Mouse (Mus musculus) heart, postnatal 36 days (tissue): Measurements from ENCODE around the gene Cttnbp2. TPM values are rescaled to one million over a fixed set of nuclear protein-coding genes. Genes with fewer than 3 reads are reported as not detected.
"Not testable (repeated sequence)": the region's sequence is repeated elsewhere in the genome, so short reads cannot be mapped to it uniquely, and the experiment has no call there.

Experiments
- DNase-seq, 2 experiments: peaks; one replicate each; pipeline ENCODE4 v3.0.0; 2021 to 2022
- intact Hi-C: fragments of 180-260 bp; cut with DNase I; formaldehyde crosslinking; loops from one replicate; pipeline ENCODE4 v1.15.1; 2025
- total RNA-seq, 2 experiments: library from RNA; stranded (reverse); gene quantifications; 2 replicates each; pipeline ENCODE4 v1.2.3; 2021

The Cttnbp2 gene
- total RNA-seq, 2 experiments from 2014 or later = 2.0 to 3.9 TPM

- intact Hi-C loops = no loop called here
- no peak for DNase-seq
Observed at GRCm38 (mm10) chr6:18420660-18421059, 94.0 kb downstream of the Cttnbp2 start.

- no peak for DNase-seq
- intact Hi-C loops = no loop called here
Observed at GRCm38 (mm10) chr6:18417866-18418454, 96.7 kb downstream of the Cttnbp2 start.

DNA sequence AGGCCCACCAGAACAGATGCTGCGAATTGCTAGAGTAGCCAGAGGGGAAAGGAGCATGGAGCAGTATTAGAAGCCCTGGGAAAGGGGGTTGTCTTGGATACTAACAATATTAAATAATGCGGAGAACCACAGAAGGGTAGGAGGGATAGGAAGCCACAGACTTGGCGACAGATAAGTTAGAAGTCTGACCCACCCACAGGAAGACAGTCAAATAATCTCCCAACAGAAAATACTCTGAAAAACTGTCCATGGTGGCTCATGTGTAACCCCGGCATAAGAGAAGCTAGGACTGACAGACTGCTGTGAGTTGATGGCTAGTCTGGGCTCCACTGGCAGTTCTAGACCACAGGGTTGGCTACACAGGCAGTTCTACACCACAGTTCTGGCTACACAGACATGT, 98.7 kb downstream of the Cttnbp2 start:
- intact Hi-C loops = no loop called here
- DNase-seq = no peak

DNA sequence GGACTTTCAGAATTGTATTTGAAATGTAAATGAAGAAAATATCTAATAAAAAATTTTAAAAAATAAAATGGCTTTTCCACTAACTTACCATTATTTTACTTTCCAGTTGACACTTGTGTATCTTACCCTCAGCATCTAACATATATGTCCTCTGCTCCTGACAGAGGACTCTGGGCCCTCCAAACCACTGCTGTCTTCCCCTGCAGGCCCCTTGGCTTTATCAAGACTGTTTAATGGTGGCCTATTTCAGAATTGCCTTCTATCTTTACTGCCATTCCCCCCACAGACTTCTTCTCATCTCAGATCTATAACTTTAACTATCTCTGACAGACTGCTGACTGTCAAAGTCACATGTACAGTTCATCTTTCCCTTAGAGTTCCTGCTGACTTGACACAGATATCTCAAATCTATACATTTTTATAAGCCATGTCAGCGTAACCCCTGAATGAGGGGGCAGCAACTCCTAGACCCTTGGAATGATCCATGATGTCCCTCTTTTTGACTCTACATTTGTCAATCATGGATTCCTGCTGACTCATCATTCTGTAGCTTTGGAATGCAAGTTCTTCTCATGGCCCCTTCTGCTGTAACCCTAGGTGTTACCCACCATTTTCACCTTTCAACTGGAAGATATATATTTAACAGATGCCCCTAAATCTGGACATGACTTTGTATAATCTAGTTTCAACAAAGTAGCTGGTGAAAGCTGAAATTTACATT, 103.0 kb downstream of the Cttnbp2 start:
- no peak for DNase-seq
- intact Hi-C loops = no loop called here

DNA sequence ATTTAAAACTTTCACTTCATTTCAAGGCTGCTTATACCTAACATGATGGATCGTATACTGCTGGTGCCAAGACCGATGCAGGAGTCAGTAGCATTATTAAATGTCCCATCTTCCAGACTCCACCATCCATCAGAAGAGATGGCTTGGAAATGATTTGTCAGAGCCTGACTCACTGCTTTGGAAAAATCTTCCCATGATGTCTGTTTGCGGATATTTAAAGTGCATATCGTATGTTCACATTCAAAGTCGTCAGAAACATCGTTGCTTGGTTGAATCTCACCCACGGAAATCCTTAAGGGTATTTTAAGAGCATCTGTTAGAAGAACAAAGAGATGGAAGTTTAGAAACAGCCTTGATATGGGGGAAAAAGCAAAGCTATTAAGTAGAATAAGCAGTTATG, 106.2 kb downstream of the Cttnbp2 start:
- DNase-seq = no peak
- intact Hi-C loops = no loop called here

- intact Hi-C loops = loop anchor here (1.0 kb wide), 1 partner anchor 418 kb away; no protein-coding TSS in a partner anchor
- DNase-seq = no peak
Observed at GRCm38 (mm10) chr6:18401066-18401674, 113.5 kb downstream of the Cttnbp2 start.

DNA sequence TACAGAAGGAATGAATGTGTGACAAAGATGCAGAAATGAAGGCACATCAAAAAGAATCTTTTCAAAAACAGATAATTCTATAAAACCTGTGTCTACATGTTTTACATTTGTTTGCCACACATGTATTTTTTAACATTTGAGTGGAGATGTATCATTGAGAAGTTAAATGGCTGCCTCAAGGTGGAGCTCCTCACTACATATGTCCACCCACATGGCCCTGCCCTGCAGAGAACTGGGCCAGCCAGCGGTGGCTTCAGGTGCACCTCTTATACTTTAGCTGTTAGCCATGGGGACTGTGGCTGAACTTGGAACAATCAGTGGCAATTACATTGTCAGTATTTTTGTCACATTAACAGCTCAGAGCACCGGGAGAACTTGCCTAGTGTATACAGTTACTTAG, 133.3 kb downstream of the Cttnbp2 start:
- intact Hi-C loops = no loop called here
- DNase-seq = no peak

GRCm38 (mm10) chr6:18380300-18381202, 134.1 kb downstream of the Cttnbp2 start:
- intact Hi-C loops = no loop called here
- DNase-seq = no peak

GRCm38 (mm10) chr6:18377755-18378154, 136.9 kb downstream of the Cttnbp2 start:
- intact Hi-C loops = not testable (repeated sequence)

DNA sequence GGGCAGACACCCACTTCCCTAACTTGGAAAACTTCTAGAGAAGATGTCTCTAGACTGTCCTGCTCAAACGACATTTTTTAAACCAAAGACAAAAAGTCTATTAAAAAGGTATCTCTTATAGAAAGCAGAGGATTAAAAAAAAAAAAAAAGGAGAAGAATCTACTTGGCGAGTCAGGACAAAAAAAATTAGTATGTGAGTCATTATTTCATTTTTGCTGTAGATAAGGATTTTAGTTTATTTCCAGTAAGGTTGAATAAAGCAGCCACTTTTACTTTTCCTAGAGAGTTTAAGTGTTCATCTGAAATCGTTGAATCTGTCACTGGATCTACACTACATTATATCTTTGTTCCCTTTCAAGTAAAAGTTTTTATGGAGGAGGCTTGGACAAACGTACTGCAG, 139.9 kb downstream of the Cttnbp2 start:
- intact Hi-C loops = no loop called here
- no peak for DNase-seq

More at GRCm38 (mm10) chr6:18377755-18378154, 136.9 kb downstream of the Cttnbp2 start:
- DNase-seq = not testable (repeated sequence)

GRCm38 (mm10) chr6:18373652-18374051, 141.0 kb downstream of the Cttnbp2 start:
- no peak for DNase-seq
- intact Hi-C loops = loop anchor here (2.0 kb wide), 1 partner anchor 287 kb away; no protein-coding TSS in a partner anchor

DNA sequence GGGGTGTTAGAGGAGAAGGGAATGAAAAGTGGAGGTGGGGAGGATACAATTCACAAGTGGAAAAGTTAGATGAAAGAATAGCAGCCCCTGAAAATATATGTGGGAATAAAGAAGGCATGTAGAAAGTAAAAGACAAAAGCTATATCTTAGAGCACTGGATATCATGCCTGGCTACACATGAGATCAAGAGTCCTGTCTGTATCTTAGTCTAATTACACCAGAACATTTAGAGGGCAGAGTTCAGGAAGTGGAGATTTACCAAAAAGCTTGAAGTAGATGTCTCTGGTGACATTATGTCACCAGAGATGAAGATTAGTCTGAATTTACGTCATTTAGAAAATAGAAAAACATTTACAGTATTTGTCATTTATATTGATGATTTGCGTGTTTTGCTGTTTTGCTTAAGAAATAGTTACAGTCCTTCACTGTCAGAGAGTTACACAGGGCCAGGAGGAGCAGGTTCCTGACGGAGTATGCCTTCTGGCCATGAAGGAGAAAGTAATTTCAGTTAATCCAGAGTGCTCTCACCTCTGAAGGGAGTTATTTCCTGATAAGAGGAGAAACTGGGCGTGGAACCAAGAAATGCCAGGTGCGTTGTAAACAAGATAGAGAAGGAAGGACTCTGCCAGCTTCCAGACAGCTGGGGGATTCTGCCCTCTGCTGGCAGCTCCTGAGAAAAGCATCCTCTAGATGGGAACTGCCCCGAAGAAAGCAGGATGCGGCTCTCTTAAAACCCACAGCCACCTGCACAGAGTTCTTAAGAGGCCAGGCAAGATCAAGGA, 142.0 kb downstream of the Cttnbp2 start:
- intact Hi-C loops = loop anchor here (2.0 kb wide), 1 partner anchor 286 kb away; no protein-coding TSS in a partner anchor
- peak; percentile 44 to 58 for DNase-seq

DNA sequence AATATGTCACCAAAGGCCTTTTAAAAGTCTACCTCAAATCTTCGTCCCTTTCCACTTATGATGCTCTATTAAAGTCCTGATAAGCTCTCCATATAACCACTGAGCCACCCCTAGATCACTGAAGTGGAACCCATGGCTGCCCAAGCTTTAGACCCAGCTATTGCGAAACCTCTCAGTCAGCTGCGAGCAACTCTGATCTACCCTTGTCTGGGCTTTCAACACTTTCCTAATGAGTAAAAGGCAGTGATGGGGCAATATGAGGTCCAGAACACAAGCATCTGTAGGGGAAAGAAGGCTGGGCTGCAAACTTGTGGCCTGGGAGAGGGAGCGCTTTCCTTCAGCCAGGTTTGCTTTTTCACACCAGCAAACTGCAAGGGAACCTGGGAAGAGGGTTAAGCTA, 144.9 kb downstream of the Cttnbp2 start:
- intact Hi-C loops = no loop called here
- DNase-seq = no peak

- intact Hi-C loops = no loop called here
- no peak for DNase-seq
Observed at GRCm38 (mm10) chr6:18369054-18369453, 145.6 kb downstream of the Cttnbp2 start.

DNA sequence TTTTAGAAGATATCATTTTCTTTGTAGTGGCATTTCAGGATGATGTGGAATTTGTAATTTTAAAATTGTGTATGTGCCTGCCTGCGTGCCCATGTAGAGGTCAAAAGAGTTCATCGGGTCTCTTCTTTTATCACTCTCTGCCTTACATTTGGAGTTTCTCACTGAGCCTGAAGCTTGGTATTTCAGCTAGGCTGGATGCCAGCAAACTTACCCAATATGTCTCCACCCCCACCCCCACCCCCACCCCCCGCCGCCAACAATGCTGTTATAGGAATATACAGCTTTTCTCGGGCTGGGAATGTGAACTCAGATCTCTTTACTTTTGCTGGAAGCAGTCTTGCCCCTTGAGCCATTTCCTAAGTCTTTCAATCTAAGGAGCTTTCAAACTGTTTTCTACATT, 152.4 kb downstream of the Cttnbp2 start:
- intact Hi-C loops = no loop called here
- DNase-seq = no peak

- DNase-seq = no peak
- intact Hi-C loops = no loop called here
Observed at GRCm38 (mm10) chr6:18360955-18361354, 153.7 kb downstream of the Cttnbp2 start.

DNA sequence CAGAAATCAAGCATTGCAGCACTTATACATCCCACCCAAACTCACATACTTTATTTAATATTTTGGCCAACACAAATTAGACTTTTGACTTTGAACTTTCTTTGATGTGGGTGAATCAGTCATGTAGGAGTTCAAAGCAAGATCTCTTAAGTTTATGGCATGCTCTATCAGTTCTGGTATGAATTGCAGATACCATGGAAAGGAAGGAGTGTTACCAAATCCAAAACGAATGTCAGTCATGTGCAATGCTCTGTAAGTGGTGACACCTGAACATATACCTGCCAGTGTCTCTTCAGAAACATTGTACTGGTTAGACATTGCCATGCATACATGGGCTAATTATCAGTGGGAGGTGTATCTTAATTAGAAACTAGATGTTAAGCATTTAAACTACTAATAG, 154.5 kb downstream of the Cttnbp2 start:
- intact Hi-C loops = no loop called here
- DNase-seq = no peak

- DNase-seq = no peak
- intact Hi-C loops = no loop called here
Observed at GRCm38 (mm10) chr6:18349153-18349858, 165.3 kb downstream of the Cttnbp2 start.

- DNase-seq = no peak
- intact Hi-C loops = no loop called here
Observed at GRCm38 (mm10) chr6:18344272-18344671, 170.4 kb downstream of the Cttnbp2 start.
